Mouse (Mus musculus) hindbrain, embryonic 12.5 days (tissue): Measurements from ENCODE around the gene Ifnar1. TPM values are rescaled to one million over a fixed set of nuclear protein-coding genes. Genes with fewer than 3 reads are reported as not detected.

Experiments
- ATAC-seq: fragments of 200-750 bp; cut with Nextera tagmentation; 2 replicates; pipeline ENCODE4 v1.8.0; 2017; ENCODE audit warnings: moderate TSS enrichment; ENCODE audit not compliant: low FRiP score
- H3K27ac ChIP-seq: fragments of 300-500 bp; sonication (generic); 2 replicates; pipeline ENCODE4 v1.5.1; 2016; ENCODE audit warnings: mild to moderate bottlenecking
- H3K27me3 ChIP-seq: fragments of 300-500 bp; sonication (generic); 2 replicates; pipeline ENCODE4 v1.6.1; 2016; ENCODE audit warnings: mild to moderate bottlenecking
- H3K36me3 ChIP-seq: fragments of 300-500 bp; sonication (generic); 2 replicates; pipeline ENCODE4 v1.6.1; 2016; ENCODE audit warnings: mild to moderate bottlenecking
- H3K4me1 ChIP-seq: fragments of 300-500 bp; sonication (generic); 2 replicates; pipeline ENCODE4 v1.6.1; 2016
- H3K4me2 ChIP-seq: fragments of 300-500 bp; sonication (generic); replicated peaks from 2 replicates; pipeline ENCODE4 v1.6.1; 2016; ENCODE audit warnings: mild to moderate bottlenecking
- H3K4me3 ChIP-seq: fragments of 300-500 bp; sonication (generic); 2 replicates; pipeline ENCODE4 v1.5.1; 2016; ENCODE audit warnings: mild to moderate bottlenecking
- H3K9ac ChIP-seq: fragments of 300-500 bp; sonication (generic); 2 replicates; pipeline ENCODE4 v1.6.1; 2016; ENCODE audit warnings: mild to moderate bottlenecking, moderate library complexity
- H3K9me3 ChIP-seq: fragments of 300-500 bp; sonication (generic); replicated peaks from 2 replicates; pipeline ENCODE4 v1.6.1; 2016; ENCODE audit warnings: mild to moderate bottlenecking
- WGBS: fragments of 180-500 bp; shearing (Covaris S2); methylation state at CpG from one replicate; pipeline ENCODE4 v1.1.7; 2016; 5-methylcytosine and 5-hydroxymethylcytosine counted together
- polyA plus RNA-seq: library from polyadenylated mRNA; unstranded; fragments of >200 nt; fragmentation: Nextera tagmentation; extraction: Ambion mirVana; gene quantifications from 2 replicates; pipeline ENCODE4 v1.2.1, GENCODE M21; 2016

The Ifnar1 gene
- polyA plus RNA-seq, 1 experiment from 2014 or later = 60.7 TPM

DNA sequence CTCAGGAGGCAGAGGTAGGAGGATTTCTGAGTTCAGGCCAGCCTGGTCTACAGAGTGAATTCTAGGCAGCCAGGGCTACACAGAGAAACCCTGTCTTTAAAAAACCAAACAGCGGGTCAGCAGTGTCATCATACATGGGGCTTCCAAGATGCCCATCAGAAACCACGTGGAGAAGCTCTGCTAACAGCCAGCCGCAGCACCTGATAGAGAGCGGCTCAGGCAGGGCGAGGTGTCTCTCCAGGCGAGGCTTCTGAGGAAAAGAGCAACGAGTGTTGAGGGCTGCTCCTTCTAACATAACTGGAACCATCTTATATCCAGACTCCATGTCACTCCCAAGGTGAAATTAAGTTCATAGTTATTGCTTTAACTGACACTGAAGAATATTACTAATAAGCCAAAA is 36.1 kb upstream of the Ifnar1 start:
- 89% methylated on average over 7 of the region's 7 CpGs for WGBS
- Histone ChIP-seq H3K27ac (no peak overlapping the region), H3K4me1 (no peaks in the 10 kb centered on the region), H3K4me3 (no peak overlapping the region), H3K36me3 (no peaks in the 10 kb centered on the region), H3K9me3 (no peaks in the 10 kb centered on the region), H3K4me2 (no peak overlapping the region), H3K27me3 (no peaks in the 10 kb centered on the region), H3K9ac (no peak overlapping the region)
- ATAC-seq = no peak

DNA sequence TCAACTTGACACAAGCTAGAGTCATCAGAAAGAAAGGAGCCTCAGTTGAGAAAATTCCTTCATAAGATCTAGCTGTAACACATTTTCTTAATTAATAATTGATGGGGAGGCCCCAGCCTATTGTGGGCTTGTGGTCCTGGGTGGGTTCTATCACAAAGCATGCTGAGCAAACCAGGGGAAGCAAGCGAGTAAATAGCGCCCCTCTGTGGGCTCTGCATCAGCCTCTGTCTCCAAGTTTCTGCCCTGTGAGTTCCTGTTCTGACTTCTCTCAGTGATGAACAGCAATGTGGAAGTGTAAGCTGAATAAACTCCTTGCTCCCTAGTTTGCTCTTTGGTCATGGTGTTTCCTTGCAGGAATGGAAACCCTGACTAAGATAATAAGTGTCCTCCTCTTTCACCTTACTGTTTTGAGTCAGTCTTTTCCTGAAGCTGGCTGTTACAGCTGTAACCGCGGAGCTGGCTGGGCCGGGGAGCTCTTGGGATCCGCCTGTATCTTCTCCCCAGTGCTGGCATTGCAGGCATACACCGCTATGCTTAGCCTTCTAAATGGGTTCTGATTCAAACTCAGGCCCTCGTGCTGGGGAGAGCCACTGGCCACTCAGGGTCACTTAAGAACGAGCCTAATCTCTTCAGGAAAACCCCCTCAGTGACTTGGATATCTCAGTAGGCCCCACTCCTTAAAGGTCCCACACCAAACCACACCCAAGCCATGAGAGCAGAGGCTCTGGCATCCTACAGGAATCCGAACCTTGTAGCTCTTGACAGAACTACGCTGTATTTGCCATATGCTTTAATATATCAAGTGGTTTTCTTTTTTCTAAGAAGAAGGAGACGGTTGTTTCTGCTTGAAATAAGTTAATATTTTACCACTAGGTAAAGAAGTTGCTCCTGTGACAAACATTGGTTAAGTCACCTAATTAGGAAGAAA is 34.6 kb upstream of the Ifnar1 start:
- Histone ChIP-seq H3K4me2 (no peak overlapping the region), H3K27me3 (no peaks in the 10 kb centered on the region), H3K9me3 (no peaks in the 10 kb centered on the region), H3K9ac (no peak overlapping the region), H3K4me1 (no peaks in the 10 kb centered on the region), H3K27ac (no peak overlapping the region), H3K4me3 (no peak overlapping the region), H3K36me3 (no peaks in the 10 kb centered on the region)
- no peak for ATAC-seq
- WGBS = 85% methylated on average over 12 of the region's 12 CpGs

- H3K36me3 ChIP-seq = no peaks in the 10 kb centered on the region
- H3K27ac ChIP-seq = no peak overlapping the region
- no peaks in the 10 kb centered on the region for H3K27me3 ChIP-seq
- WGBS = 83% methylated on average over 2 of the region's 2 CpGs
- H3K9ac ChIP-seq = no peak overlapping the region
- H3K9me3 ChIP-seq = no peaks in the 10 kb centered on the region
- no peak for ATAC-seq
- no peaks in the 10 kb centered on the region for H3K4me1 ChIP-seq
- H3K4me3 ChIP-seq = no peak overlapping the region
- no peak overlapping the region for H3K4me2 ChIP-seq
Measured at GRCm38 (mm10) chr16:91451949-91452348, 33.1 kb upstream of the Ifnar1 start.

DNA sequence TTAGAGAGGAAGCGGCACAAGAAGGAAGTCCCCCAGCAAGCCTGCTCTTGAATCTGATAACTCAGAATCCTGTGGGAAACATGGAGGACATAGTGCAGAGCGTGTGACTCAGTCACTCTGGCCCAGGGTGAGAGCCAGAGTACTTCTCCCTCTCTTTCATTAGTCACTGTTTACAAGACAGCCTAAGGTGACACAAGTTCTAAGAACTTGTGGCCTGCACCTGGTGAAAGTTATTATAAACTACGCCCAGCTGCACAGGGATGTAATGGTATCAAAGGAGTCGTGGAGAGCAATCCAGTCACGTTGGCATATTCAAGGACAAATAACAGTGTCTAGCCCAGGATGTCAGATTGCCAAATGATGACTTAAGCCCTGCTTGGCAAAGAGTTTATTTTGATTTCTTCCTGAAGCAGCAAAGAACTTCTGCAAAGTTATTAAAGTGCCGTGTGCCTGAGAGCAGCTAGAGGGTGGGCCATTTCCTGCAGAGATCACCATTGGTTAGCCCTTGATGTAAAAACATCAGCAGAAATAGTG is 32.6 kb upstream of the Ifnar1 start:
- no peaks in the 10 kb centered on the region for H3K4me1 ChIP-seq
- H3K4me2 ChIP-seq = no peak overlapping the region
- H3K9me3 ChIP-seq = no peaks in the 10 kb centered on the region
- H3K4me3 ChIP-seq = no peak overlapping the region
- no peak overlapping the region for H3K27ac ChIP-seq
- H3K9ac ChIP-seq = no peak overlapping the region
- no peaks in the 10 kb centered on the region for H3K27me3 ChIP-seq
- no peak for ATAC-seq
- no peaks in the 10 kb centered on the region for H3K36me3 ChIP-seq
- 72% methylated on average over 6 of the region's 6 CpGs for WGBS

DNA sequence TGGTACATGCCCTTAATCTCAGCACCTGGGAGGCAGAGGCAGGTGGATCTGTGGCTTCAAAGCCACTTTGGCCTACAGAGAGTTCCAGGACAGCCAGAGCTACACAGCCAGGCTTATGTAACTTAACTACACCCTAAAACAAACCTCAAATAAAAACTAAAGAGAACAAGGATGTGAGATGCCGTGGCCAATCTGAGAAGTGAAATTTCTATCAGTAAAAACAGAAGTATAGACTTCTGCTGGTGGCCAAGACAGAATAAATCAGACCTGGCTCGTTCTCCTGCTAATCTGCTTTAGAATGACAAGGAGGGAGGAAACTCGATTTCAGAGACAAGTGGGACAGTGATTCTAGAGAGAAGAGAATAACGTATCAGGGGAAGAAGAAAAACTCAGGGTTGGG is 29.2 kb upstream of the Ifnar1 start:
- Histone ChIP-seq H3K4me2 (no peak overlapping the region), H3K27ac (no peak overlapping the region), H3K4me3 (no peak overlapping the region), H3K9me3 (no peaks in the 10 kb centered on the region), H3K4me1 (no peaks in the 10 kb centered on the region), H3K9ac (no peak overlapping the region), H3K36me3 (no peaks in the 10 kb centered on the region), H3K27me3 (no peaks in the 10 kb centered on the region)
- no peak for ATAC-seq
- WGBS = 84% methylated on average over 4 of the region's 4 CpGs

- Histone ChIP-seq H3K4me2 (no peak overlapping the region), H3K27ac (no peak overlapping the region), H3K9me3 (no peaks in the 10 kb centered on the region), H3K4me1 (no peaks in the 10 kb centered on the region), H3K4me3 (no peak overlapping the region), H3K9ac (no peak overlapping the region), H3K36me3 (no peaks in the 10 kb centered on the region), H3K27me3 (no peaks in the 10 kb centered on the region)
- no peak for ATAC-seq
- 78% methylated on average over 21 of the region's 21 CpGs for WGBS
Measured at GRCm38 (mm10) chr16:91458301-91458746, 26.7 kb upstream of the Ifnar1 start.

GRCm38 (mm10) chr16:91458976-91459375 is 26.1 kb upstream of the Ifnar1 start:
- Histone ChIP-seq H3K4me2 (no peak overlapping the region), H3K9ac (no peak overlapping the region), H3K27ac (no peak overlapping the region), H3K27me3 (no peaks in the 10 kb centered on the region), H3K9me3 (no peaks in the 10 kb centered on the region), H3K4me3 (no peak overlapping the region), H3K4me1 (no peaks in the 10 kb centered on the region), H3K36me3 (no peaks in the 10 kb centered on the region)
- no peak for ATAC-seq
- 48% methylated on average over 5 of the region's 5 CpGs for WGBS

GRCm38 (mm10) chr16:91459396-91459795 is 25.6 kb upstream of the Ifnar1 start:
- no peak for ATAC-seq
- WGBS = 90% methylated on average over 3 of the region's 3 CpGs
- no peak overlapping the region for H3K4me3 ChIP-seq

GRCm38 (mm10) chr16:91459841-91460370 is 25.1 kb upstream of the Ifnar1 start:
- no peak overlapping the region for H3K4me3 ChIP-seq
- H3K27ac ChIP-seq = no peak overlapping the region
- H3K27me3 ChIP-seq = no peaks in the 10 kb centered on the region
- no peak overlapping the region for H3K9ac ChIP-seq
- no peaks in the 10 kb centered on the region for H3K36me3 ChIP-seq
- no peaks in the 10 kb centered on the region for H3K9me3 ChIP-seq
- H3K4me2 ChIP-seq = no peak overlapping the region
- no peaks in the 10 kb centered on the region for H3K4me1 ChIP-seq
- ATAC-seq = no peak
- WGBS = 73% methylated on average over 11 of the region's 11 CpGs

More at GRCm38 (mm10) chr16:91459396-91459795, 25.6 kb upstream of the Ifnar1 start:
- Histone ChIP-seq H3K4me2 (no peak overlapping the region), H3K27me3 (no peaks in the 10 kb centered on the region), H3K36me3 (no peaks in the 10 kb centered on the region), H3K9ac (no peak overlapping the region), H3K27ac (no peak overlapping the region), H3K4me1 (no peaks in the 10 kb centered on the region), H3K9me3 (no peaks in the 10 kb centered on the region)

GRCm38 (mm10) chr16:91461066-91461638 is 23.9 kb upstream of the Ifnar1 start:
- no peak for ATAC-seq
- Histone ChIP-seq H3K27me3 (no peaks in the 10 kb centered on the region), H3K9ac (no peak overlapping the region), H3K4me3 (no peak overlapping the region), H3K4me1 (peaks cover 11% of the 10 kb centered on the region), H3K4me2 (no peak overlapping the region), H3K27ac (no peak overlapping the region), H3K9me3 (no peaks in the 10 kb centered on the region), H3K36me3 (no peaks in the 10 kb centered on the region)
- WGBS = 62% methylated on average over 11 of the region's 11 CpGs

DNA sequence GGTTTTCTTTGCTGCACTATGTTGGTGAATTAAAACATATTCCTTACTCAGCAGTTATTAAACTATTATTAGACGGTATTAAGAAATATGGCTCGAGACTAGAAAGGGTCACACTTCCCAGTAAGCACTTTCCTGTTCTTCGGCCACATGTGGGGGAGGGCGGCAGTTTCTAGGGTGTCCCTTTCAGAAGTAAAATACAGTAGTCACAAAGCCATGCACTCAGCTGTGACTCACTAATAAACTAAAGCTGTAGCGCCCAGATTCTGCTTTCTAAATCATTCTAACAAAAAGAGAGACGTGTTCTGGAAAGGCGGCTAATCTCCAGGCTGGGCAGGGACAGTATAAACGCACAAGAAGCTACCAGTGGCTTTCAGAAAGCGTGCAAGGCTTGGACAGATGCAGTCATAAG is 23.3 kb upstream of the Ifnar1 start:
- Histone ChIP-seq H3K36me3 (no peaks in the 10 kb centered on the region), H3K4me3 (no peak overlapping the region), H3K9ac (no peak overlapping the region), H3K27me3 (no peaks in the 10 kb centered on the region), H3K4me2 (no peak overlapping the region), H3K9me3 (no peaks in the 10 kb centered on the region), H3K4me1 (peaks cover 17% of the 10 kb centered on the region), H3K27ac (no peak overlapping the region)
- WGBS = 73% methylated on average over 9 of the region's 9 CpGs
- no peak for ATAC-seq

DNA sequence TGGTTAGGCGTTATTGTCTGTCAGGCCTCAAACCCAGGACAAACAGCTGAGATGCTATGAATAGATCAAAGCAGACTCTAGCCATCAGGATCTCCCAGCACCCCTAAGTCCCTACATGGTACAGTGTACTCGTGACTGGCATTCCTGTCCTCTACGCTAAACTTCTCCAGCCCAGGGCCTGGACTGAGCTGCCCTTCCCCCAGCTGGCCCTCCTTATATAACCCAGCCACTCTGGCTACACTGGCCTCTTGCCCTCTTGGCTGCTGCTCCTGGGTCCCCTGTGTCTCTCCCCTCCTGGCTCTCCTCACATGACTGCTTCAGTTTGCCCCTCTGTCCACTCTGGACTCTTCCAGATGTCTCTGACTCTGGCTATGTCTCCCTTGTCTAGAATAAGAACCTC is 22.4 kb upstream of the Ifnar1 start:
- H3K4me3 ChIP-seq = no peak overlapping the region
- no peak overlapping the region for H3K27ac ChIP-seq
- no peaks in the 10 kb centered on the region for H3K27me3 ChIP-seq
- no peak overlapping the region for H3K4me2 ChIP-seq
- WGBS = 80% methylated on average over 3 of the region's 3 CpGs
- H3K9ac ChIP-seq = no peak overlapping the region
- no peaks in the 10 kb centered on the region for H3K9me3 ChIP-seq
- H3K36me3 ChIP-seq = no peaks in the 10 kb centered on the region
- no peak for ATAC-seq
- peaks cover 18% of the 10 kb centered on the region for H3K4me1 ChIP-seq
